Comparison of ENCODE assay signal across 13 mouse cellular contexts in genomic region chr13:47282221-47282620, GRCm38 (mm10).
"Had no signal": no experiment of that assay in that cellular context is flagged by ENCODE, and none has a peak within 500 bp of the region (broad histone marks: within the 10 kb centered on the region; RNA-seq: fewer than 3 reads in every experiment).

No protein-coding gene starts in this region.

- DNase-seq: kidney, postnatal 14 days; lung, adult 2 months; lung, postnatal 36 days; right cerebral cortex, adult 18-20 months; right cerebral cortex, postnatal 25 days; thymus, postnatal 4 days had no signal

- H3K9me3 ChIP-seq: kidney, embryonic 15.5 days; limb, embryonic 10.5 days; liver, embryonic 15.5 days had no signal

- H3K36me3 ChIP-seq: kidney, embryonic 15.5 days; limb, embryonic 10.5 days; liver, embryonic 15.5 days had no signal

- H3K4me2 ChIP-seq: kidney, embryonic 15.5 days; liver, embryonic 11.5 days; liver, embryonic 15.5 days; midbrain, embryonic 11.5 days had no signal

- H3K9ac ChIP-seq: kidney, embryonic 15.5 days; liver, embryonic 15.5 days had no signal

- H3K27me3 ChIP-seq: kidney, embryonic 15.5 days; liver, embryonic 15.5 days had no signal

- ATAC-seq: lung, postnatal 0 days; midbrain, embryonic 16.5 days had no signal

- H3K27ac ChIP-seq: kidney, embryonic 15.5 days; limb, embryonic 10.5 days; liver, embryonic 15.5 days had no signal

- H3K4me3 ChIP-seq: kidney, embryonic 15.5 days; limb, embryonic 10.5 days; liver, embryonic 15.5 days had no signal
